Mouse (Mus musculus): ENCODE measurements at regions not wholly inside any gene's neighbourhood (a gene's known extent, or its start where the extent isn't known, plus 50 kb on each side); places are given as distances from the start of the nearest gene placed in this dataset.

DNA sequence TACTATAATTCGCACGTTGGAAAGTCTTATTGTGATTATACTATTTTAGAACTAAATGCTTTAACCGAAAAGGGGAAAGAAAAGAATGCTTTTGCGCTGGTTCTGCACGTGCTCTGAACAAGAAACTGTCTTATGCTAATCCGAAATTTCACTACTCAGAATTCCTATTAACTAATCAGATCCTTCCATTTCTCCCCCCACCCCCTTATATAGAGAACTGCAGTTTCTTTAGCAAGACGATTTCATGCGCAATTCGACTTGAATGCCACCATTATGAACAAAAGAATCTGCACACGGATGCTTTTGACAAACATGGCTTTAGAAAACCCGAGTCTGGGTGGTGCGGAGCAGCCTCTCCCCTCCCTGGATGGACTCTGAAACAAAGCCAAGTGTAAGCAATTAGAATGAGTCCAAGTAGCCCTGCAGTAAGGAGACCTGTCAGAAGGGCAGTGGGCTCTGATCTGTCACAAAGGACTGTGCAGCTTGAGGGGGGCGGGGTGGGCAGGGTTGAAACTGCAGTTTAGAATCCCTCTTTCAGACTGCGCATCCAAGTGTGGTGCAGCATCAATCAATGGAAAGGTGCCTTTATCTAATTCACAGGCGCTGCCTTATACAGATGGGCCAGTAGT is 128.0 kb upstream of the Tex13c2 start:
- Histone ChIP-seq H3K9me3 (no peaks in the 10 kb centered on the region), H3K4me2 (replicated peaks) (peak overlapping the region; percentile 45), H3K4me1 (0 out of 2 replicates have a peak, but pooled peaks cover 2% of the 10 kb centered on the region), H3K36me3 (no peaks in the 10 kb centered on the region), H3K27ac (replicated peaks) (peak overlapping the region; percentile 60), H3K9ac (replicated peaks) (no peak overlapping the region), H3K27me3 (no peaks in the 10 kb centered on the region), H3K4me3 (no peak overlapping the region)
- 22% methylated on average over 15 of the region's 15 CpGs for WGBS
- ATAC-seq (ENCODE audit: low FRiP score, low read depth): peak; percentile 91

DNA sequence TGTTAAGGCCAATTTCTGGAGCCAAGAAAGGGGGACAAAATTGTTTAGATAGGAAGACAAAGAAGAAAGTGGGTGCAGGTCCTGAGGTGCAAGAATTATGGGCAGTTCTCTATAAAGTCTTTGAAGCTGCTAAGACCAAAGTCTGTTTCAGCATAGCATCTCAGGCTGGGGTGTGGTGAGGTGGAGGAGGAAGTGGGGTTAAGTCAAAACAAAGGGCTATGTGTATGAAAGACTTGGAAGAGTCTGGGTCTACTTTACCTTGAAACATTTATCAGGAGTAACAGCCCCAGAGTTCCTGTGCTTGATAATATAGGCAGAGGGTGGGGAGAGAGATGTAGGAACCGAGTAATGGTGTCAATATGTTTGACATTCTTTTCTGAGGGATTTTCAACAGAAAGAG is 125.4 kb upstream of the Tex13c2 start:
- no peak overlapping the region for H3K4me2 ChIP-seq (replicated peaks)
- no peak for ATAC-seq (ENCODE audit: low FRiP score, low read depth)
- no peaks in the 10 kb centered on the region for H3K27me3 ChIP-seq
- H3K4me1 ChIP-seq: 0 out of 2 replicates have a peak, but pooled peaks cover 2% of the 10 kb centered on the region
- H3K9me3 ChIP-seq: no peaks in the 10 kb centered on the region
- WGBS: 86% methylated on average over 1 of the region's 1 CpGs
- no peaks in the 10 kb centered on the region for H3K36me3 ChIP-seq
- no peak overlapping the region for H3K4me3 ChIP-seq
- H3K27ac ChIP-seq (replicated peaks): no peak overlapping the region
- no peak overlapping the region for H3K9ac ChIP-seq (replicated peaks)

- H3K4me3 ChIP-seq: no peak overlapping the region
- H3K36me3 ChIP-seq: no peaks in the 10 kb centered on the region
- H3K4me1 ChIP-seq: no peaks in the 10 kb centered on the region
- H3K27ac ChIP-seq (replicated peaks): no peak overlapping the region
- H3K27me3 ChIP-seq: no peaks in the 10 kb centered on the region
- H3K9ac ChIP-seq (replicated peaks): no peak overlapping the region
- no peak for ATAC-seq (ENCODE audit: low FRiP score, low read depth)
- no peaks in the 10 kb centered on the region for H3K9me3 ChIP-seq
- 63% methylated on average over 3 of the region's 3 CpGs for WGBS
- H3K4me2 ChIP-seq (replicated peaks): no peak overlapping the region
Observed at GRCm38 (mm10) chrX:42373794-42374398, 115.6 kb upstream of the Tex13c2 start.

- WGBS: 81% methylated on average over 3 of the region's 3 CpGs
- H3K4me2 ChIP-seq (replicated peaks): no peak overlapping the region
- H3K9ac ChIP-seq (replicated peaks): no peak overlapping the region
Observed at GRCm38 (mm10) chrX:42393836-42394556, 95.5 kb upstream of the Tex13c2 start.

GRCm38 (mm10) chrX:42396441-42396840 is 93.0 kb upstream of the Tex13c2 start:
- Histone ChIP-seq H3K4me2 (replicated peaks) (no peak overlapping the region), H3K4me3 (no peak overlapping the region), H3K4me1 (no peaks in the 10 kb centered on the region), H3K27ac (replicated peaks) (no peak overlapping the region), H3K9ac (replicated peaks) (no peak overlapping the region), H3K36me3 (no peaks in the 10 kb centered on the region), H3K27me3 (no peaks in the 10 kb centered on the region), H3K9me3 (no peaks in the 10 kb centered on the region)
- 89% methylated on average over 4 of the region's 4 CpGs for WGBS
- no peak for ATAC-seq (ENCODE audit: low FRiP score, low read depth)

More at GRCm38 (mm10) chrX:42393836-42394556, 95.5 kb upstream of the Tex13c2 start:
- no peak for ATAC-seq (ENCODE audit: low FRiP score, low read depth)
- H3K27ac ChIP-seq (replicated peaks): no peak overlapping the region
- no peaks in the 10 kb centered on the region for H3K4me1 ChIP-seq
- no peaks in the 10 kb centered on the region for H3K27me3 ChIP-seq
- no peak overlapping the region for H3K4me3 ChIP-seq
- H3K9me3 ChIP-seq: no peaks in the 10 kb centered on the region
- no peaks in the 10 kb centered on the region for H3K36me3 ChIP-seq

GRCm38 (mm10) chrX:42398836-42399235 is 90.7 kb upstream of the Tex13c2 start:
- no peak for ATAC-seq (ENCODE audit: low FRiP score, low read depth)
- 59% methylated on average over 1 of the region's 1 CpGs for WGBS
- Histone ChIP-seq H3K27ac (replicated peaks) (no peak overlapping the region), H3K27me3 (no peaks in the 10 kb centered on the region), H3K9ac (replicated peaks) (no peak overlapping the region), H3K4me2 (replicated peaks) (no peak overlapping the region), H3K36me3 (no peaks in the 10 kb centered on the region), H3K4me1 (no peaks in the 10 kb centered on the region), H3K9me3 (no peaks in the 10 kb centered on the region), H3K4me3 (no peak overlapping the region)

GRCm38 (mm10) chrX:42399343-42399742 is 90.1 kb upstream of the Tex13c2 start:
- Histone ChIP-seq H3K9ac (replicated peaks) (no peak overlapping the region), H3K36me3 (no peaks in the 10 kb centered on the region), H3K4me1 (no peaks in the 10 kb centered on the region), H3K4me3 (no peak overlapping the region), H3K27me3 (no peaks in the 10 kb centered on the region), H3K9me3 (no peaks in the 10 kb centered on the region), H3K4me2 (replicated peaks) (no peak overlapping the region), H3K27ac (replicated peaks) (no peak overlapping the region)
- no peak for ATAC-seq (ENCODE audit: low FRiP score, low read depth)

DNA sequence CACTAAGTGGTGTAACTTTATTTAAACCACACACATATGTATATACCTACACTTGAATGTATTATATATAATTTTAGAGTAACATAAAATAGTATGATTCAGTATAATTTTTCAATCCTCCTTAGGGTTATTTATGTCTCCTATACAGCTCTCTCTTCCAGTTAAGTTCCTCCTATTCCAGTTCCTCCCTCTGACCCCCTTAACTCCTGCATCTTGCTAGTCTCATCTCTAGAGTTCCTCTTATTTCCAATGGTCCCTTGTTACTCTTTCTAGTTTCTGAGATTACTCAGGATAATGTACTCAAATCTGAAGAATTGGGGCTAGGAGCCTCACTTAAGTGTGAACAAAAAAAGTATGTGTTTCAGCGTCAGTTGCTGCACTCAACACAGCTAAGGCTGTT is 88.4 kb upstream of the Tex13c2 start:
- H3K27ac ChIP-seq (replicated peaks): no peak overlapping the region
- H3K4me2 ChIP-seq (replicated peaks): no peak overlapping the region
- no peaks in the 10 kb centered on the region for H3K9me3 ChIP-seq
- H3K27me3 ChIP-seq: no peaks in the 10 kb centered on the region
- no peak overlapping the region for H3K4me3 ChIP-seq
- H3K9ac ChIP-seq (replicated peaks): no peak overlapping the region
- H3K4me1 ChIP-seq: no peaks in the 10 kb centered on the region
- H3K36me3 ChIP-seq: no peaks in the 10 kb centered on the region
- no peak for ATAC-seq (ENCODE audit: low FRiP score, low read depth)
- WGBS: 41% methylated on average over 1 of the region's 1 CpGs

- Histone ChIP-seq H3K9me3 (no peaks in the 10 kb centered on the region), H3K4me2 (replicated peaks) (no peak overlapping the region), H3K36me3 (no peaks in the 10 kb centered on the region), H3K27ac (replicated peaks) (no peak overlapping the region), H3K4me1 (no peaks in the 10 kb centered on the region), H3K4me3 (no peak overlapping the region), H3K27me3 (no peaks in the 10 kb centered on the region), H3K9ac (replicated peaks) (no peak overlapping the region)
- peak; percentile 27; the same call in 1 of the 2 replicates for ATAC-seq (ENCODE audit: low FRiP score, low read depth)
- WGBS: 50% methylated on average over 7 of the region's 7 CpGs
Observed at GRCm38 (mm10) chrX:42401564-42402334, 87.7 kb upstream of the Tex13c2 start.

- WGBS: 66% methylated on average over 4 of the region's 4 CpGs
Observed at GRCm38 (mm10) chrX:42402335-42402605, 87.2 kb upstream of the Tex13c2 start.

GRCm38 (mm10) chrX:42431851-42432635 is 57.4 kb upstream of the Tex13c2 start:
- Histone ChIP-seq H3K27ac (replicated peaks) (peak overlapping the region; percentile 54), H3K9ac (replicated peaks) (no peak overlapping the region), H3K36me3 (no peaks in the 10 kb centered on the region), H3K4me3 (no peak overlapping the region), H3K27me3 (no peaks in the 10 kb centered on the region), H3K4me1 (no peaks in the 10 kb centered on the region), H3K9me3 (no peaks in the 10 kb centered on the region), H3K4me2 (replicated peaks) (no peak overlapping the region)
- ATAC-seq (ENCODE audit: low FRiP score, low read depth): peak; percentile 88
- 24% methylated on average over 7 of the region's 7 CpGs for WGBS

More at GRCm38 (mm10) chrX:42402335-42402605, 87.2 kb upstream of the Tex13c2 start:
- H3K27ac ChIP-seq (replicated peaks): no peak overlapping the region
- H3K36me3 ChIP-seq: no peaks in the 10 kb centered on the region
- ATAC-seq (ENCODE audit: low FRiP score, low read depth): peak; percentile 60; the same call in 1 of the 2 replicates
- no peak overlapping the region for H3K4me3 ChIP-seq
- no peaks in the 10 kb centered on the region for H3K4me1 ChIP-seq
- H3K27me3 ChIP-seq: no peaks in the 10 kb centered on the region
- no peak overlapping the region for H3K9ac ChIP-seq (replicated peaks)
- no peak overlapping the region for H3K4me2 ChIP-seq (replicated peaks)
- H3K9me3 ChIP-seq: no peaks in the 10 kb centered on the region

All from midbrain, embryonic 12.5 days (tissue).